Mouse (Mus musculus) E14TG2a.4 (cell line): ENCODE measurements around the gene Gdap2.

Source experiments
- CTCF ChIP-seq: conservative IDR thresholded peaks from 2 replicates; pipeline ENCODE4 v1.5.1; 2014; ENCODE audit warnings: low read length
- NANOG ChIP-seq: IDR thresholded peaks from 2 replicates; pipeline ENCODE4 v1.6.1; 2014; ENCODE audit warnings: borderline replicate concordance, low read length, mixed read lengths
- POU5F1 ChIP-seq: IDR thresholded peaks from 2 replicates; pipeline ENCODE4 v1.6.1; 2014; ENCODE audit warnings: low read length, borderline replicate concordance

- TF ChIP-seq CTCF = no peak
- no peak for TF ChIP-seq NANOG
- no peak for TF ChIP-seq POU5F1
Observed at GRCm38 (mm10) chr3:100164991-100165390, 2.8 kb downstream of the Gdap2 start.
